Mouse (Mus musculus) intestine, postnatal 0 days (tissue): Measurements from ENCODE around the gene Gm29776. TPM values are rescaled to one million over a fixed set of nuclear protein-coding genes. Genes with fewer than 3 reads are reported as not detected.

Source experiments
- ATAC-seq: fragments of 200-750 bp; cut with Nextera tagmentation; 2 replicates; pipeline ENCODE4 v1.8.0; 2017; ENCODE audit warnings: mild to moderate bottlenecking, moderate TSS enrichment, moderate library complexity
- H3K27ac ChIP-seq: fragments of 300-500 bp; sonication (generic); 2 replicates; pipeline ENCODE4 v1.5.1; 2014; ENCODE audit warnings: mild to moderate bottlenecking, low read depth, low read length, moderate library complexity
- H3K27me3 ChIP-seq: fragments of 300-500 bp; sonication (generic); replicated peaks from 2 replicates; pipeline ENCODE4 v1.6.1; 2014; ENCODE audit warnings: low read length, mixed read lengths; ENCODE audit not compliant: control insufficient read depth, insufficient read depth
- H3K36me3 ChIP-seq: fragments of 300-500 bp; sonication (generic); 2 replicates; pipeline ENCODE4 v1.6.1; 2014; ENCODE audit warnings: mild to moderate bottlenecking, moderate library complexity; ENCODE audit not compliant: control insufficient read depth, insufficient read depth
- H3K4me1 ChIP-seq: fragments of 300-500 bp; sonication (generic); replicated peaks from 2 replicates; pipeline ENCODE4 v1.6.1; 2014; ENCODE audit warnings: antibody characterized with exemption, low read length, mixed read lengths; ENCODE audit not compliant: control insufficient read depth, insufficient read depth
- H3K4me2 ChIP-seq: fragments of 300-500 bp; sonication (generic); replicated peaks from 2 replicates; pipeline ENCODE4 v1.6.1; 2014; ENCODE audit warnings: low read depth, mild to moderate bottlenecking, moderate library complexity
- H3K4me3 ChIP-seq: fragments of 300-500 bp; sonication (generic); 2 replicates; pipeline ENCODE4 v1.5.1; 2014; ENCODE audit warnings: low read depth, low read length
- H3K9ac ChIP-seq: fragments of 300-500 bp; sonication (generic); 2 replicates; pipeline ENCODE4 v1.6.1; 2014; ENCODE audit warnings: mild to moderate bottlenecking, low read depth, low read length
- H3K9me3 ChIP-seq: fragments of 300-500 bp; sonication (generic); 2 replicates; pipeline ENCODE4 v1.6.1; 2016; ENCODE audit warnings: mixed run types; ENCODE audit not compliant: control insufficient read depth
- CTCF ChIP-seq: sonication (generic); IDR thresholded peaks from 2 replicates; pipeline ENCODE4 v1.5.1; 2016; ENCODE audit warnings: low read depth, mild to moderate bottlenecking, control low read depth, antibody characterized with exemption, moderate library complexity
- WGBS: fragments of 180-500 bp; shearing (Covaris S2); extraction: QIAGEN DNeasy Blood & Tissue Kit; methylation state at CpG from one replicate; pipeline ENCODE4 v1.1.7; 2014; 5-methylcytosine and 5-hydroxymethylcytosine counted together
- polyA plus RNA-seq: library from polyadenylated mRNA; unstranded; fragments of >200 nt; fragmentation: Nextera tagmentation; extraction: Ambion mirVana; gene quantifications from 2 replicates; pipeline ENCODE4 v1.2.1, GENCODE M21; 2015

The Gm29776 gene
- 0.09 TPM in 1 of 2 replicates, not detected in the other for polyA plus RNA-seq

- no peak for TF ChIP-seq CTCF
- no peak within 1 kb of the TSS for H3K27ac ChIP-seq
- no peak within 1 kb of the TSS; the same call in 1 of the 2 replicates for H3K9ac ChIP-seq
- 69% methylated on average over 4 of the region's 4 CpGs for WGBS
- no peak for ATAC-seq
- no peak within 1 kb of the TSS for H3K4me3 ChIP-seq
- H3K9me3 ChIP-seq, result no peaks in the 10 kb centered on the region
- H3K4me1 ChIP-seq, result peaks cover 8% of the 10 kb centered on the region; the same call in 1 of the 2 replicates
- no peaks in the 10 kb centered on the region for H3K36me3 ChIP-seq
- no peaks in the 10 kb centered on the region for H3K27me3 ChIP-seq
- H3K4me2 ChIP-seq, result no peak within 1 kb of the TSS
Measured at GRCm38 (mm10) chr14:54698733-54699132, at the start of gene Gm29776. TSS of gene Gm29776 (minus strand) at chr14:54698833.

- Histone ChIP-seq H3K4me2 (no peak overlapping the region), H3K9me3 (no peaks in the 10 kb centered on the region), H3K4me1 (peaks cover 11% of the 10 kb centered on the region), H3K4me3 (no peak overlapping the region), H3K36me3 (peaks cover 8% of the 10 kb centered on the region; the same call in 1 of the 2 replicates), H3K27ac (no peak overlapping the region), H3K9ac (no peak overlapping the region), H3K27me3 (no peaks in the 10 kb centered on the region)
- WGBS, result 46% methylated on average over 9 of the region's 9 CpGs
- no peak for ATAC-seq
- TF ChIP-seq CTCF, result no peak
Measured at GRCm38 (mm10) chr14:54746038-54746437, 47.4 kb upstream of the Gm29776 start.

GRCm38 (mm10) chr14:54744473-54744872 lies 45.8 kb upstream of the Gm29776 start:
- Histone ChIP-seq H3K9ac (no peak overlapping the region), H3K9me3 (no peaks in the 10 kb centered on the region), H3K4me1 (peaks cover 11% of the 10 kb centered on the region), H3K36me3 (peaks cover 4% of the 10 kb centered on the region; the same call in 1 of the 2 replicates), H3K27me3 (no peaks in the 10 kb centered on the region), H3K27ac (peak overlapping the region; percentile 28; the same call in 1 of the 2 replicates), H3K4me2 (no peak overlapping the region), H3K4me3 (no peak overlapping the region)
- ATAC-seq, result peak; percentile 6; the same call in 1 of the 2 replicates
- WGBS, result 25% methylated on average over 8 of the region's 8 CpGs
- TF ChIP-seq CTCF, result no peak

- no peak for TF ChIP-seq CTCF
- 35% methylated on average over 2 of the region's 2 CpGs for WGBS
- Histone ChIP-seq H3K36me3 (peaks cover 7% of the 10 kb centered on the region), H3K27ac (peak overlapping the region; percentile 50), H3K4me1 (peaks cover 11% of the 10 kb centered on the region), H3K27me3 (no peaks in the 10 kb centered on the region), H3K4me3 (no peak overlapping the region), H3K4me2 (no peak overlapping the region), H3K9ac (no peak overlapping the region), H3K9me3 (no peaks in the 10 kb centered on the region)
- ATAC-seq, result peak; percentile 46
Measured at GRCm38 (mm10) chr14:54742375-54742774, 43.7 kb upstream of the Gm29776 start.

GRCm38 (mm10) chr14:54741721-54742120 lies 43.1 kb upstream of the Gm29776 start:
- ATAC-seq, result no peak

GRCm38 (mm10) chr14:54737634-54738033 lies 39.0 kb upstream of the Gm29776 start:
- no peak overlapping the region for H3K4me3 ChIP-seq
- no peak for TF ChIP-seq CTCF
- peaks cover 11% of the 10 kb centered on the region; the same call in 1 of the 2 replicates for H3K36me3 ChIP-seq
- no peaks in the 10 kb centered on the region for H3K9me3 ChIP-seq
- peaks cover 9% of the 10 kb centered on the region for H3K4me1 ChIP-seq
- H3K27ac ChIP-seq, result no peak overlapping the region
- no peak overlapping the region for H3K9ac ChIP-seq
- WGBS, result 82% methylated on average over 10 of the region's 10 CpGs
- ATAC-seq, result no peak
- no peaks in the 10 kb centered on the region for H3K27me3 ChIP-seq
- H3K4me2 ChIP-seq, result no peak overlapping the region

More at GRCm38 (mm10) chr14:54741721-54742120, 43.1 kb upstream of the Gm29776 start:
- Histone ChIP-seq H3K4me3 (no peak overlapping the region), H3K9me3 (no peaks in the 10 kb centered on the region), H3K27ac (0 out of 2 replicates have a peak overlapping the region, but pooled peaks have one; percentile 46), H3K27me3 (no peaks in the 10 kb centered on the region), H3K4me2 (no peak overlapping the region), H3K9ac (no peak overlapping the region), H3K4me1 (peaks cover 11% of the 10 kb centered on the region), H3K36me3 (peaks cover 8% of the 10 kb centered on the region)
- 52% methylated on average over 6 of the region's 6 CpGs for WGBS
- TF ChIP-seq CTCF, result no peak
